Mouse (Mus musculus) fat pad, adult 2 months (tissue): ENCODE data around the gene Abcb10.

ENCODE experiments used
- DNase-seq: peaks from one replicate; pipeline ENCODE4 v3.0.0-alpha.2; 2011; ENCODE audit warnings: low read depth, low spot score; ENCODE audit errors: extremely low read depth

Gene Abcb10

DNA sequence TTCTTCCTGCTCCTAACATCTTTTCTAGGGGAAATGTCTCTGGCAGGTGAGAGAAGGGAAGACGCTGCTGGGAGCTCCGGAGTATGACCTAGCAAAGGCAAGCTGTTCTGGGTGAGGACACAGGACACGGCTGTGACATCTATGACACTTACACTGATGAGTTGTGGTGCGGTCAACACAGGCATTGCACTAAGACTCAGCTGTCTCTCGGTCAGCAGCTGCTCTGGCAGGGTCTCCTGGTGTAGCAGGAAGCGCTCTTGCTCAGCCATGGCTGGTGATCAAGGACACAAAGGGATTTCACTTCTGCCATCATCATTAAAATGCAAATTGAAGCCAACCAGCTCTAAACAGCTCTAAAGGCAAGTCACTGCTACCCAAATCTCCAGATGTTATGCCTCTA, 75.3 kb downstream of the Abcb10 start:
- no peak for DNase-seq

GRCm38 (mm10) chr8:123902653-123903052, 80.3 kb downstream of the Abcb10 start:
- DNase-seq, result no peak
